Mouse (Mus musculus) ovary, adult 10 weeks (tissue): ENCODE data around the gene Brs3. TPM values are rescaled to one million over a fixed set of nuclear protein-coding genes. Genes with fewer than 3 reads are reported as not detected.

Experiments
- polyA plus RNA-seq: library from polyadenylated mRNA; stranded (reverse); fragments of 350-450 nt; fragmentation: Illumina TruSeq; extraction: RNeasy Lipid Tissue Mini Kit (QIAGEN cat#74804); gene quantifications from one replicate; pipeline ENCODE4 v1.2.3, GENCODE M21; 2014

Brs3 gene
- not detected for polyA plus RNA-seq

DNA sequence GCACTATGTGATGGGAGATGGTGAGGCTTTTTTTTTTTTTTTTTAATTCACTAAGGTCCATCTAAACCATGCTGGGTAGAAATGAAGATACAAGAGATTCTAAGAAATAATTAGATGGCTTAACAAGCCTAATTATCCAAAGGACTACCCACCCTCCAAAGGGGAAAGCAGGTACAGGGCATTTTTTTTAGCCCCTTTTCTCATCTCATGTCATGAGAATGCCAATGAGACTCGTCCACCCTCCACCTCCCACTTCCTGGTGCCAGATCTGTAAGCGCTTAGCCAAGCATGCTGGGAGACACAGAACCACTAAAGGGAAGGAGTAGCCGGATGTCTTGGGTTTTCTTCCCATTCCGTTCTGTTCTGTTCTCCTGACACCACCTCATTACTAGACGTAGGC lies at the start of gene Brs3:
Gene Brs3, plus strand, starts transcription at position 301 of the 400 bp plus-strand sequence.

DNA sequence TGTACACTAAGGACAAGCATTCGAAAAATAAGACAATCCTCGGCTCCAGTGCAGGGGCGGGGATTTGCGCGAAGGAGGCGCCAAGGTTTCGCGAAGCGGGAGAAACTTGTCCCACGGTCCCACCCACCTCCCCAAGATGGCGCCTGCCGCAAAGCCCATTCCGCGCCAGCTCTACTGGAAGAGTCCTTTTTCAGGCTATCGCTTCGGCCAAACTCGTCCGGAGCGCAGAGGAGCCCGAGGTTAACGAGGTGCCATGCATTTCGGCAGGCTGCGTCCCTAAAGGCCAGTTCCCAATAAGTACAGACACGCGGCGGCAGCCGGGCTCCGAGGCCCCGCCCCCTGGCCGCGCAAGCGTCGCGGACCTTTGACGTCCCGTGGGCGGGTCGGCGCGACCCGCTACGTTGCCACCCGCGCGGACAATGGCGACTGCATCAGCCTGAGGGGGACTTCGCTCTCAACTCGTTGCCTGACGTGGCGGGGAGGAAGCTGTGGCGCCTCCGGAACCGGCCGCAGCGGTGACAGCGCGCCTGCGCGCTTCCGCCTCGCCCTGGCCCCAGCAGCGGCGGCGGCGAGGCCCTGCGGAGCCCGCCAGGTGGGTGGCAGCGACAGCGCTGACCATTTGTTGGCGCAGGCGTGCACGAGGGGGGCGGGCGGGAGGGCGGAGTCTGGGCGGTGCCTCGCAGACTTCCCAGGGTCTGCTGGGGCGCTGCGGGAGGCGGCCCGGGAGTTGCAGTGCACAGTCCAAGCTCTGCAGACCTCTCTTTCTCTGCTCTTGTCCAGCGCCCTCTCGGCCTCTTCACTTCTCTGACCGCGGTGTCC lies 10.5 kb downstream of the Brs3 start, which contains the start of gene Htatsf1:
Gene Htatsf1, plus strand, starts transcription at position 410 of the 819 bp plus-strand sequence.

DNA sequence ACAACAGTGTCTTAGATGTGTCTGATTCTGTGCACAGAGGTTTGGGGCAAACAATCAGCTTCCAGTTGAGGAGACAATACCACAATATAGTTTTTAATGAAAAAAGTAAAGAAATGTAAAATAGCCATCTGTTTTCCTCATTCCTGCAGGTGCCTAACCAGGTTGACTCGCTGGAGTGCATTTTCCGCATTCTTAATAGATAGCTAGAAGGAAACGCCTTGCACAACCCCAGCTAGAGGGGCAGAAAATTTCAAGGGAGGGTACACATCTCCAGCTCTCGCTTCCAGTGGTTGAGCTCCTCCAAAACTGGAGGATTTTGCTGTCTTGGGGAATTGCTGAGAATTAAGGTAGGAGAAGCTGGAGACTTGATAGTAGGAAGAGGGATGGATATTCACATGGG lies 44.9 kb downstream of the Brs3 start, which contains the start of gene Vgll1:
Gene Vgll1, plus strand, starts transcription at position 301 of the 400 bp plus-strand sequence.

Other genes starting within 250 kb of the Brs3 start
- 8.7 TPM for gene Map7d3, start 220.7 kb upstream of the Brs3 start, polyA plus RNA-seq
- 1.2 TPM for gene Adgrg4, start 172.9 kb upstream of the Brs3 start, polyA plus RNA-seq
- 192 TPM for gene Htatsf1, start 10.5 kb downstream of the Brs3 start, polyA plus RNA-seq
- gene Vgll1, start 45.0 kb downstream of the Brs3 start, polyA plus RNA-seq, result 0.34 TPM
- not detected for gene Cd40lg, start 169.1 kb downstream of the Brs3 start, polyA plus RNA-seq